Mouse (Mus musculus): ENCODE data around the gene Gm14214.

Gene Gm14214

GRCm38 (mm10) chr2:154730841-154731240 is 39.0 kb downstream of the Gm14214 start:
- no peak for DNase-seq (ENCODE audit: low spot score)

- no peak for DNase-seq (ENCODE audit: low spot score)
Measured at GRCm38 (mm10) chr2:154729737-154730136, 40.1 kb downstream of the Gm14214 start.

GRCm38 (mm10) chr2:154723473-154723872 is 46.4 kb downstream of the Gm14214 start:
- DNase-seq (ENCODE audit: low spot score) = no peak

GRCm38 (mm10) chr2:154720315-154720714 is 49.5 kb downstream of the Gm14214 start:
- no peak for DNase-seq (ENCODE audit: low spot score)

Measured in urinary bladder, postnatal 10 days (tissue).